Mouse (Mus musculus): Measurements from ENCODE around the gene Aox4.

Gene Aox4

DNA sequence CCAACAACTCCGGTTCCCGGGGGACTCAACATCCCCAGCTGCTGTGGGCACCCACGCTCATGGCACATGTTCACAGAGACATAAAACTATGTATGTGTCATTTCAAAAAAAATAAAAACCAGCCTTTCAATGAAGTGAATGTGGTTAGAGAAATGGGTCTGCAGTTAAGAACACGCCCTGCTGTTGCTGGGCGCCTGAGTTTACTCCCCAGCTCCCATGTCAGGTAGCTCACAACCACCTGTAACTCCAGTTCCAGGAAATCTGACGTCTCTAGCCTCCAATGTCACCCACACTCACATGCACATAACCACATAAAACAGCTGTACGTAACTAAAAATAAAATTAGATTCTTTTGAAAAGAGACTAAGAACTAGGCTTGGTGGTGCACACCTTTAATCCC, 90.9 kb downstream of the Aox4 start:
- no peak for DNase-seq (ENCODE audit: extremely low spot score, low spot score)

DNA sequence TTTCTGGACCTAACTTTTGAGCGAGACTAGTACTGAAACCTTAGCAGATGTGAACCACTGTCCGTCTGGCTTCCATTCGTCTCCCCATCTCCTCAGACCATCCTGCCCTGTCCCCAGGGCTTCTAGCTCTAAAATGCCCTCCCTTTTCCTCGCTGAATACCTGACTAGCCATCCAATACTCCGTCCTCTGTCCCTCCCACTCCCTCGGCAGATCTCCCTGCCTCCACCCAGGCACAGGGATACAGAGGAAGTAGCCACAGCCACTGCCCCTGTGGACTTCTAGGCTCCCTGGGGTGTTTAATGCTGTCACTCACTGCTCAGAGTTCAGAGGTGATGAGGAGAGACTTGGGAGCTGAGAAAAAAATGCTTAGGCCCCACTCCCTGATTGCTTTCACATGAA, 91.8 kb downstream of the Aox4 start:
- DNase-seq (ENCODE audit: extremely low spot score, low spot score) = no peak

DNA sequence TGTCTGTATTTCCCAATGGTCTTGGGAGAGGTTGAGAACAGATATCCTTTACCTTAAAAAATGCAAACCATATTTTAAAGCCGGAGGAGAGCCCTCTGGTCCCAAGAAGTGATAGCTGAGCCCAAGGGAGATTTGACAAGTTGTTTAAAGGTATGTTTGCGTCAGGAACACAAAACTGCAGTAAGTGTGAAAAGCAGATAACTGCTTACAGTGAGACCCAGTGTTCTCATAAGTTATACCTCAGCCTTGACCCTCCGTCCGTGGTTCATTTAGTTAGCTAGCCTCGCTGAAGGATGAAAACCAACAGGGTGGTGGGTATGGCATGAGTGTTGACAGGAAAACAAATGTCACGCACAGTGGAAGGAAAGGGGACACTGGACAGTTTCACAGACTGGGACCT, 92.8 kb downstream of the Aox4 start:
- DNase-seq (ENCODE audit: extremely low spot score, low spot score) = no peak

DNA sequence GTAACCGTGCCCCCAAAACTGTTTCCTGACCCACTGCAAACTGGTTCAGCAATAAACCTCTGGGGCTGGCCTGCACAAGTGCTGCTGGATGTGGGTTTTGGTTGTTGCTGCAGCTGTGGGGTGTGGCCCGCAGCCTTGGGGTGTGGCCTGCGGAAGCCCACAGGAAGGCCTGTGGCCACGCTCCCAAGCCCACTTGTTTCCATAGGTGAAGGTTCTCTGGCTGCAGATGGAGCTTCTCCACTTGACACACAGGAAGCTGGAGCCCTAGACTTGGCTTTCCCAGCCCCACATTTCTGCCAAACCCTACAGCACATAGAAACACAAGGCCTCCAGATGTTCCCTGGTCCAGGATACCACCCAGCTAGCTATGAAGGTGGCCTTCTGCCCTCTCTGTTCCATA, 93.5 kb downstream of the Aox4 start:
- no peak for DNase-seq (ENCODE audit: extremely low spot score, low spot score)

DNA sequence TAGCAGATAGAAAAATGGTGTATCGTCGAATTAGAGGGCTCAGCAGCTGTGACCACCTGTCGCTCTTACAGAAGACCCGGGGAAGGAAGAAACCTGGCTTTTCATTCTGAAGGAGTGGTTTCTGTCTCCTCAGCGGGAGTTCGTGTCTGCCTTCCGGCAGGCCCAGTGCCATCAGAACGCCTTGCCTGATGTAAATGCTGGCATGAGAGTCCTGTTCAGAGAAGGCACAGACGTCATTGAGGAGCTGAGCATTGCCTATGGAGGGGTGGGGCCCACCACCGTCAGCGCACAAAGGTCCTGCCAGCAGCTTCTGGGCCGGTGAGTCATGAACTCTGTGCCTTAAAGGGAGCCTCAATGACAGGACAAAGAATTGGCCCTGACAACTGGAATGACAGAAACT, 94.1 kb downstream of the Aox4 start:
- DNase-seq (ENCODE audit: extremely low spot score, low spot score) = no peak

DNA sequence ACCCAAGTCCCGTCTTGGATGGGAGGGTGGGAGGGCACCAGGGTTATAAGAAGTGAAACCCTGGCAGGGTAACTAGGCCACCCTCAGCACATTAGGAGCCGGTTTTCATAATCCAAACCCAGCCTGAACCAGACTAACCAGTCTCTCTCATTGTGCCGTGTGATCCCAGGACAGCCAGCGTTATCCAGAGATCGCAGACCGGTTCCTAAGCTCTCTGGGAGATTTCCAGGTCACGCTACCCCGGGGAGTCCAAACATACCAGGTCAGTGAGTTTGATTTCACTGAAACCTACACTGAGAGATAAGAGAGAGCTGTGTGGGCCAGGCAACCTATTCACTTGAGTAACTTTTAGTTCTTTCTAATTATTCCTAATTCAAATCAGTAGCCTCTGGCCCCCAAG, 97.0 kb downstream of the Aox4 start:
- no peak for DNase-seq (ENCODE audit: extremely low spot score, low spot score)

DNA sequence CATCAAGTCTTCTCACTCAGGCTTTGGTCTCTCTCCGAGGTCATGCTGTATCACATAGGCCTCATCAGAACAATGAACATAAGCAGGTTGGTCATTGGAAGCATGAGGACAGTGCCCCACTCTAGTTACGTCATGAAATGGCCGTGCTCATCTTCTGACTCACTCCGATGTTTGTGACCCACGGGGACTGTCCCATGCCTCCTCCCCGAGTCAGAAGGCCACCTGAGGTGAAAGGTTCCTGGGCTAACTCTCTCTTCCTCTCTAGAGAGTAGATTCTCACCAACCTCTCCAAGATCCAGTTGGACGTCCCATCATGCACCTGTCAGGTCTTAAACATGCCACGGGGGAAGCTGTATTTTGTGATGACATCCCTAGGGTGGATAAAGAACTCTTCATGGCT, 98.4 kb downstream of the Aox4 start:
- DNase-seq (ENCODE audit: extremely low spot score, low spot score) = no peak

DNA sequence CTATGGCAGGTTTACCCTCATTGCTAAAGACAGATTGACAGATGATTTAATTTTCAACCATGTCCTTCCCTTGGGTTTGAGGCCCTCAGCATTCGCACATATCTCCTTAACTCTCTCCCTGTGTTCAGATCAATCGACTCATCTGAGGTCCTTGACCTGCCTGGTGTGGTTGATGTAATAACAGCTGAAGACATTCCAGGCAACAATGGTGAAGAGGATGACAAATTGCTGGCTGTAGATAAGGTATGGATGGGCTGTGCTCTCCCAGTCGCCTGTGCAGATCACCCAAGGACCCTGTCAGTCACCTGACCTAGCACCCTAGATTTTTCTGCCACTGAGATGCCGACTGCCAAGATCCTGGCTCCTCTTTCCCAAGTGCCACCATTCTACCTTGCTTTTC, 99.7 kb downstream of the Aox4 start:
- DNase-seq (ENCODE audit: extremely low spot score, low spot score) = no peak

DNA sequence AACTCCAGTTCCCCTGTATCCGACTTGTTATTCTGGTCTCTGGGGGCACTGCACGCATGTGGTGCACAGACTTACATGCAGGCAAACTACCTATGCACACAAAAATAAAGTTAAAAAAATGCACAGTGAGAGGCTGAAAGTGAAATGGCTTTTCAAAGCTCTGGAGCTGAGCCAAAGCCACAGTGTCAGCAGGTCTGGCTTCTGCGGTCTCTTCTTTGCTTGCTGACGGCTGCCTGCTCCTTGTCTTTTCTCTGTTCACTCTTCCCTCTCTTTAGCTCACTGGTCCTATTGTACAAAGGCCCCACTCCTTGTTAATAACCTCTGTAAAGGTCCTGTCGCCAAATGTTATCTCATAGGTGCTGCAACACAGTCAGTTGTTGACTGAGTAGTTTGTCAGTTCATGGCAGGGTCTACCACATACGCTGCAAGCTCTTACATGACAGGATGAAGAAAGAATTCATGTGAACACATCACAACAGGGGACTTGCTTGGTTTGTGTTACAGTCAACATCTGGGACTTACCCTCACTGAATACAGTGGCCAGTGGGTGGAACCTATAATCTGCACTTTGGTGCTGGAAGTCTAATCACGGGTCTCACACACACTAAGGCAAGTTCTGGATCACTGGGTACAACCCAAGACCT, 101.1 kb downstream of the Aox4 start:
- no peak for DNase-seq (ENCODE audit: extremely low spot score, low spot score)

DNA sequence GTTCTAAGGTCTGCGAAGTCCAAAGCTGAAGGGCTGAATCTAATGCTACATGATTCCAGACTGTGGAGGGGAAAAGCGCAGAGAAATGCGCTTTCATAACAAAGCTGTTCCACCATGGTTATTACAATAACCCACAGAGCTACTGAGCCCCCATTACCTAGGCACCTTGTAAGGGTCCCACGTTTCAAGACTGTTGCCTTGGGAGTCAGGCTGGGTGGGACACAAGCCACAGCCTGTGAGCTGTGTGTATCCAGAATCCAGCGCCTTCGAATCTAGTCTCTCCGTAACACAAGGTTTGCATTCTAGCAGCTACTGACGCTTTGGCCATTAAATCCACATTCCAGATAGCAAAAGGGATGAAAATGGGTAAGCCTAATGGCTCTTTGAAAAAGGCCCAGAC, 103.0 kb downstream of the Aox4 start:
- DNase-seq (ENCODE audit: extremely low spot score, low spot score) = no peak

DNA sequence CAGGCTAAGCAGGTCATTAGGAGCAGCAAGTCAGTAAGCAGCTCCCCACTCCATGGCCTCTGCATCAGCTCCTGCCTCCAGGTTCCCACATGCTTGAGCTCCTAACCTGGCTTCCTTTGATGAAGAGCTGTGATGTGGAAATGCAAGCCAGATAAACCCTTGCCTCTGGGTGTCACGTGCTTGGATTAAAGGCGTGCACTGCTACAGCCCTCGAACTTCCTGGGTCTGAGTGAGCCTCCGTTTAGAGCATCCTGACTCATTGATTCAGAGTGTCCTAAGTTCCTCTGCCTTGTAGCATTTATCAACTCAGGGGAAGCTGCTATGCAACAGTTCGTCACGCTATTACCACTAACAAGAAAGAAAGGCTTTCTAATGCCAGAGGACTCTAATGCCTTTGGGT, 105.3 kb downstream of the Aox4 start:
- DNase-seq (ENCODE audit: extremely low spot score, low spot score) = no peak
